Mouse (Mus musculus): ENCODE results near the gene Lhfp.

DNA sequence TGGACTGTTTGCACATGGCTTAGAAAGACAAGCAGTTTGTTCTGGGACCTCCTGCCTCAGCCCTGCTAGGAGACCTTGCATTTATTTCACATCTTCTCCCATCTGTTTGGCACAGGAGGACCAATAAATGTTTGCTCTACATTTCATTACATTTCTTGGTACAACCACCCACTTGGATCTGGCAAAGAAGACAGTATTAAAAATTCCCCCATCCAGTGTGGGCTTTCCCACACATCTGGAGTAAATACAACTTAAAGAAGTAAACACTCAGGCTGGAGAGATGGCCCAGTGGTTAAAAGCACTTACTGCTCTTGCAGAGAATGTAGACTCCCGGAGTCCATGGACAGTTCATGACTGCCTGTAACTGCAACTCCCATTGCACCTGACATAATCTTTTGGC is 250.6 kb downstream of the Lhfp start:
- TF ChIP-seq CTCF (IDR thresholded peaks at IDR 0.05; ENCODE audit: low read depth, low read length) (no peak), POLR2A (IDR thresholded peaks at IDR 0.05; ENCODE audit: insufficient read depth, low read length) (no peak), EP300 (IDR thresholded peaks at IDR 0.05; ENCODE audit: insufficient read depth, low read depth, low read length) (no peak)

All from ES-Bruce4 (cell line).